Mouse (Mus musculus) ovary, postnatal 10 days (tissue): ENCODE measurements around the gene Shpk.

Experiments
- DNase-seq: peaks from one replicate; pipeline ENCODE4 v3.0.0; 2022; ENCODE audit warnings: low spot score

Shpk gene

DNA sequence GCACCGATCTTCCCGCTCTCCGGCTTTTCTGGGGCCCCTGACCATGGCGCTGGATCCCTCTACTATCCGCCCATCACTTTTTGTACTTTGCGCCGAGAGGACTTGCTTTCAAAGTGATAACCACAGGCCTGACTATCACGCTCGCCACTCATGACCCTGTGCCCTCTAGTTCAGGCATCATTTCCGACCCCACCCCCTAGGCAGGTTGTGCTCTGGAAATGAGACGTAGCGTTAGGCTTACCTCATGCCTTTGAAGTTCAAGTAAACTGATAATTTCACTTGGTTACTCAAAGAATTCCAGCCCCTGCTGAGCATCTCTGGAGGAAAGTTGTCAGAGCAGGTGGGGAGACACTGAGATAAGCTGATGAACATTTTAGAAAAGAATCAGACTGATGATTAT, 619 bp downstream of the Shpk start:
- no peak for DNase-seq

DNA sequence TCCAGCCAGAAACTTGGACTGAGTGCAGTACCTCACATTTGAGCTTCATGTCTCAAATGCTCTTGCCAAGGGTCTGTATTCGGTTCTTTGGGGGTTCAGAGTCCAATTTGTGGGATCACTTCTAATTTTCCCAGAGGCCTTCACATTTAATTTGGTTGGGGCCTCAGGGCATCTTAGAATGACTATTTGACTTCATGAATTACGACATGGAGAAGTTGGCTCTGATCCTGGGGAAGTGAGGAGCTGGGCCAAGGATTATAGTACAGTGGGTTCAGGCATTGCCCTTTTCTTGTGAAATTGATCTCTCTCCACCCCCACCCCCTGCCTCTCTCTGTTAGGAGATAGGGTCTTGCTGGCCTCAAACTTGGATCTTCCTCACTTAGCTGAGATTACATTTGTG, 1.8 kb downstream of the Shpk start:
- no peak for DNase-seq

DNA sequence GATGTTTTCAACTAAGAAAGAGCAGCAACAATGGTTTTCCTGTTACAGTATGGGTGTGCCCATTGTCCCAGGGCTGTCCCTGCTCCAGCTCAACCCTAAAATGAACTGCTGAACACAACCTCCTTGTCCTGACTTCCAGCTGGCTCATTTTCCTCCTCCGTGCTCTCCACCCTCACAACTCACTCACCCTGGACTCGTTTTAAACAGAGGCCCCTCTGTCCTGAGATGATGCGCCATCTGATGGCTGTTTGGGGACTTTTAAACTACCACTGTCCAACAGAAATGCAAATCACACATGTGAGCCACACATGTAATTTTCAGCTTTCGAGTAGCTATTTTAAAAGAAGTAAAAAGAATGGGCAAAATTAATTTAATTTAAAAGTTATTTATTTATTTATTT, 2.3 kb downstream of the Shpk start:
- DNase-seq = no peak

DNA sequence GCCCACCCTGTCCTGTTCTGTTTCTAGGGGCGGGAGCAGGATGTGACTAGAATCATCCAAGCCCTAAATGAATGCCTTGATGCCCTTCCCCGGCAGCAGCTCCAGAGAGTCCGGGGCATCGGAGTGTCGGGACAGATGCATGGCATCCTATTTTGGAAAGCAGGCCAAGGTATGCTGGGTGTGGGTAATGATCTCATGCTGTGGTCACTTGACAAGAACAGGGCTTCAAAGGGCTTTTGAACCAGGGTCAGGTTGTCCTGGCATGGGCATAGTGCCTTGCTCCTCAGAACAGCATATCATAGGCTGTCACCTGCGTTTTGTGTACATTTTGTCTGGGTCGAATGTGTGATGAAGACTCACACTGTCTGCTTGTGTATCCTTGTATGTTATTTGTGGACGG, 4.6 kb downstream of the Shpk start:
- DNase-seq = no peak

DNA sequence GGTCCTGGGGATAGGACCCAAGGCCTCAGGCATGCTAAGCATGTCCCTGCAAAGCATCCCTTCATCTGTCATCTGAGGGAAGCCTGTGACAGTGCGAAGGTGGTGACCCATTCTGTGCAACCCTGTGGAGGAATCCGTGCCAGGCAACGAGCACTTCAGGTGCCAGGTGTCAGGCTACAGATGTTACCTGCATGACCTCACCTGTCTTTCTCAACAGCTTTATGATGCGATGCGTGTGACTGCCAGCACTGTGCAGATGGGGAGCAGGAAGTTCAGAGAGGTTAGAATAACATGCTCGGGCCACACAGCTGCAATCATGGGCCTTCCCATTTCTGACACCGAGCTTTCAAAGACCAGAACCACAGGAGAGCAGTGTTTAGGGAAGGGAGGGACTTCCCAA, 5.9 kb downstream of the Shpk start:
- no peak for DNase-seq

DNA sequence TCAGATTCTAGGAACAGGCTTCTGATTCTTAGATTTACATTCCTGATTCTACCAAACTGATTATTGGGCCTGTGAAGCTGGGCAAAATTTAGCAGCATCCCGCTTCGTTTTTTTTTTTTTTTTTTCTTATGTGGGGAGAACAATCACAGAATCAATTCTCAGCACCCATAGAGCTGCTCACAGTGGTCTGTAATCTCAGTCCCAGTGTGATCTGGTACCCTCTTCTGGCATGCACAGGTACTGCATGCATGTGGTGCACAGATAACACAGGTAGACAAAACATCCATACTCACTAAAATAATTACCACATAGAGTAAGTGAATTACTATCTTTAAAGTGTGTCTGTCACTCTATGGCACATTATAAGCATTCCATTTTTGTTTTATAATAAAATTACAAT, 8.4 kb downstream of the Shpk start:
- no peak for DNase-seq

DNA sequence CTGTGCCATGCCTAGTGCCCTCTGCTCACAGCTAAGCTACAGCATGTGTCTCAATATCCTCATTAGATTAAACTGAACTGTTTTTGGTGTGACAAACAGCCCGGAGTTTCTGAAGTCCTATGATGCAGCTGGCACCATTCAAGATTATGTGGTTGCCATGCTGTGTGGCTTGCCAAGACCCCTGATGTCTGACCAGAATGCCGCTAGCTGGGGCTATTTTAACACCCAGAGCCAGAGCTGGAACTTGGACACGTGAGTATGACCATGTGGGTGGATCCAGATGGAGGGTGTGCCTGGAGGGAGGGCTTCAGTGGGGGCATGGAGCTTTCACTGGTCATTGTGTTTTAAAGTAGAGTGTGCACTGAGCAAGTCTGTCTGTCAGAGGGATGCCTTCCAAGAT, 14.7 kb downstream of the Shpk start:
- no peak for DNase-seq

DNA sequence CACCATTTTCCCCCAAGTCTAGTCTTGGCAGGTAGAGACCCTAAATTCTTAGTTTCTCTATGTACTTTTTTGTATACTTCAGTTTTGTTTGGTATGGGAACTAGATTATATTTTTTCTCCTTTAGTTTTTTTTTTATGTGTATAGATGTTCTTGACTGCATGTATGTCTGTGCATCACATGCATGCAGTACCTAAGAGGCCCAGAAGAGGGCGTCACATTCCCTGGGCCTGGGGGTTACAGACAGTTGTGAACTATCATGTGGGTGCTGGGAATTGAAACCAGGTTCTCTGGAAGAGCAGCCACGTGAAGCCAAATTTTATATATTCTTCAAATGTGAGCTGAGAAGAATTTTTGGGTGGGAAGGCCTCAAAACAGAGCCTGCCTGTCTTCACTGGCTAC, 20.4 kb downstream of the Shpk start:
- DNase-seq = no peak

DNA sequence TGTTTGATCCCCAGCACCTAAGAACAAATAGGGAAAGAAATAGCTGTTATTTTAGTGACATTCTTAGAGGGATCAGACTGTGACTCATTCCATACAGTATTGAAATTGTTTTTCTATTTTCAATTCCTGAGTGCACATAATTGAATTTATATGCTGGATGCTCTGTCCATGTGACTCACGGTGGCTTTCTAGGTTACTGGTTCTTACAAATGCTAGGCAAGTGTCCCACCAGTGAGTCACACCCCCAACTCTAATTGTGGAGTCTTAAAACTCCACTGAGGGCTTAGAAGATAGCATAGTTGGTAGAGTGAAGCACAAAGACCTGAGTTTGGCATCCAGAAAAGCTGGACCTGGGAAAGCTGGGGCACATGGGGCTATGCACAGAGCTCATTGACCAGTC, 21.4 kb downstream of the Shpk start:
- DNase-seq = no peak

DNA sequence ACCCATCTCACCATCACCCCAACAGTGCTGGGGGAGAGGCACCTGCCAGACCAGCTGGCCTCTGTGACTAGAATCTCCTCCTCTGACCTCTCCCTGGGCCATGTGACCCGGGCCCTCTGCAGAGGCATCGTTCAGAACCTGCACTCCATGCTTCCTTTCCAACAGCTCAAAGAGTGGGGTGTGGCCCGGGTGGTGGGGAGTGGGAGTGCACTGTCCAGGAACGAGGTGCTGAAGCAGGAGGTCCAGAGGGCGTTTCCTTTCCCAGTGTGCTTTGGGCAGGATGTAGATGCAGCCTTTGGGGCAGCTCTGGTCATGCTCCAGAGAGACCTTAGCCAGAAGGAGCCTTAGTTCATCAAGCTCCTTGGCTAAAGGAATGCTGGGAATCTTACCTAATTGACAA, 23.6 kb downstream of the Shpk start:
- DNase-seq = no peak

DNA sequence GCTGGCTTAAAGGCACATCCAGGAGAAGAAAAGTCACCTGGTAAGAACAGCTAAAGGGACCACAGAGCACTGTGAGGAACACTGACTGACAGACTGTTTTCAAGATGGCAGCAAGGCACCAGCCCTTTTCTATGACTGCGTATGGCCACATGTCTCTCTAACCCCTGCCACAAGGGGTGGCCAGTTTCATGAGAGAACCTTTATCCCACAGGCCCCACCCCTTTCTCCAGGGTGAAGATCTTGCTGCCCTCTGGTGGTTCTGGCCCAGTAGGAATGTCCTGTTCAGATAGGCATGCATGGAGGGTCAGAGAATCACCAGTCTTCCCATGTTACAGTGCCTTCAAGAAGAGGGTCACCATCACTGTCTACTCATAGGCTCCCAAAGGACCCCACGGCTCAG, 24.7 kb downstream of the Shpk start:
- no peak for DNase-seq

DNA sequence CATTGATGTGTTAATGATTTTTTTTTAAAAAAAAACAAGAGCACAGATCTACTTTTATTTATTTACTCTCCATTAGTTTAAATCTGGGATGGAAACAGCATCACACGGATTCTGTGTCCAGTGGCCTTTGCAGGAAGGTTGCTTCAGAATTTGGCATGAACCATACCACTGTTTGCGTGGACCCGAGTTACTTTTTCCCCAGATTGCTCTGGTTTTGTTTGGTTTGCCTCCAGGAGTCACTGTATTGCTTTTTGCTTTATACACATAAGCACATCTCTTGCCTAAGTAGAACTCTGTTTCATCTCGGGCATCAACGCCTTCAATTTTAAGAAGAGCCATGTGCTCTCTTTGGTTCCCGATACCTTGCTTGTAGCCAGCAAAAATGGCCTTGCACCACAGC, 26.6 kb downstream of the Shpk start:
- DNase-seq = no peak

DNA sequence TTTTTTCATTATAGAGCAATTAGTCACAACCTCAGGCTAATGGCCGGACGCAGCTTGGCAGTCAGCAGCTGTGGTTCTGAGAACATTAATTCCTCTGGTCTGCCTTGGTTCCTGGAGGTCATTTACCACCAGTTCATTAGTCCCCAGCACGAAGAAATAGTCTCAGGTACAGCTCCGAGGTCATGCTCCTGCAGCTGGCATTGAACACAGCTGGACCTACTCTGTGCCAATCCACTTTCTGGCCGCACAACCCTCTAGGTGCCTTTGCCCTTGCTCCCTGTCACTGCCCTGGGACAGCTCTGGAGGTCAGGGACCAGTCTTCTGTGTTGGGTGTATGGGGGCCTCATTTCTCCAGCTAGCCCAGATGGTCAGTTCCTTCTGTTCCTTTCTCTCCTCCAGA, 29.6 kb downstream of the Shpk start:
- DNase-seq = no peak

DNA sequence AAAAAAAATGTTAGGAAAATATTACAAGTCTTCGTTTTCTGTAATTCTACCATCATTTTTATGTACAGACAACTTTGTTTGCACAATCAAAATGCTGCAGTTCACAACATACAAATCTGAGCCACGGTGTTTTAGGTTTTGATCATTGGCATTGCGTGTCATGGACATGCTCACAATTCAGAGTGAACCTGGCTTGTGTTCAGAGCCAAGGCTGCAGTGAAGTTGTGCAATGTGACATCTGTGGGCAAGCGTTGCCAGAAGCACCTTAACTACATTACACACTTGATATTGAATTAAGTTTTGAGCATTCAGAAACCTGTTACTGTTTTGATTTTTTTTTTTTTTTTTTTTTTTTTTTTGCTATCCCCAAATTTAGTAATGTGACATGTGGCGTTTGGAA, 30.8 kb downstream of the Shpk start:
- DNase-seq = no peak

DNA sequence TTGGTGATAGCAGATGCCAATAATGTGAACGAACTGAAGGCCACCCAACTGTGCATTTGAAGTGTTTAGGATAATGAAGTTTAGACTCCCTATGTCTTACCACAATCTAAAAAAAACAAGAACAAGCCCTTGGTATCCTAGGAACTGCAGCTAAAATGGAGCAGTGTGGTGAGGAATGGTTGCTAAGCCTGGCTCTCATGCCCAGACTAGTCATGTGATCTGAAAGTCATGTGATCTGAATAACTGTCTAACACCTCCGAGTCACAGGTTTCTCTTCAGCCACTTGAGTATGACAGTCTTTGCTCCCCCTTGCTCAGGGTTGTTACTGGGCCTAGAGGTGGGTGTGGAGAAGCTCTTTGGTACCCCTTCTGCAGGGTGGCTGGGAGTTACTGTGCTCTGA, 33.3 kb downstream of the Shpk start:
- DNase-seq = no peak

DNA sequence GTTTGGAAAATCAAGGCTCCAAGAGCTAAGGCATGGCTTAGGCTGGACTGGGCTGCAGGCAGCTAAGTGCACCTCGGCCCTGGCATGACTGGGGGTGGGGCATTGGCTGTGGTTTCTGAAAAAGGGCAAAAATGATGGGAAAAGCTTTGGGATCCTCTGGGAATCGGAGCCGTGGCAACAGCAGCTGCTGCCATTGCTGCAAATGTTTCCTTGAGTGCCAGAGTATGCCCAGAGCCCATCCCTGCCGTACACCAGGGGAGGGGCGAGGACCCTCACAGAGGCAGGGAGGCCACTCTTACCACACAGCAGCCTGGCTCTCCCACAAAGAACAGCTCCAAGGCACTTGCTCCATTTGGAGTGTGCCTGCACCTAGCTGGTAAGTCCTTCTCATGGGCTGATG, 34.7 kb downstream of the Shpk start, which contains the start of gene Trpv1:
Gene Trpv1 (plus strand): TSS at position 301 of the 400 bp plus-strand sequence.
- DNase-seq = no peak

DNA sequence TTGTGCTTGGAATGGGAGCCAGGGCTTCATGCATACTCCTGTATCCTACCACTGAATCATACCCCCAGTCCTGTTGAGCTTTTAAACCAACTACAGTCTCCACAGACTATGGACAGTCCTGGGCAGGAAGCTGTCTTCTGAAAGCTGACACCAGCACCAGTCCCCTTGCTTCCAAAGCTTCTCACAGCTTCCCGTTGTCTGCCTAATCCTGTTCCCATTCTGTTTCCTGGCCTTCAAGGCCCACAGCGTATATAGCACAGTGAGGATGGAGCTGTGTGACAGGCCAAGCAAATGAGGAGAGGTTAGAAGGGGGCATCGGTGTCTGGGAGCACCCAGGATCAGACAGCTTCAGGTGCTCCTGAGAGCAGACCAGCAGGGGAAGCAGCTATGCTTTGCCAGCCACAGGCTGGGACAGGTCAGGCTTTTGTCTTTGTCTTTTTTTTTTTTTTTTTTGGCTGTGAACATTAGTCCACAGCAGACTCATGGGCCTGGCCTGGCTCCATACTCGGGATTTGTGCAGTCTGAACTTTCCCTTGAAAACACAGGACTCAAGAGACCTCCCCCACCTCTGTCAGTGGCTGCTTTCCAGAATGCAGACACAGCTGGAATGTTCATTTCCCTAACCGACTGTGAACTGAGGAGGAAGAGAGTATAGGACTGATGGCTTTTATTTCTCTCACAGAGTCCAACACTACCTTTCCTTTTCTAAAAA, 36.9 kb downstream of the Shpk start:
- DNase-seq = peak; percentile 24

DNA sequence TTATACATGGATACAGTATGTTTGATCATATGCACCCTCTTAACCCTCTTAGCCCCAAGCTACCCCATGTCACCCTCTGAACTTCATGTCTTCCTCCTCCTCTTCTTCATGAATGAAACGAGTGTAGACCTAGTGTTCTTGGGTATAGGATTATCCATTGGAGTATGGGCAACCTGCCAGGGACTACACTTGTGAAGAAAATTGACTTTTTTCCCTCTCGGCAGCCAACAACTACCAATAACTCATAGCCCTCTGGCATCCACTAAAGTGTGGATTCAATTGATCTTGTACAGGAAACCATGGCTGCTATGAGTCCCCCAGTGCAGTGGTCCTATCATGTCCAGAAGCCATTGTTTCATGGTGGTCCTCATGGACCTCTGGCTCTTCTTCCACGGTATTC, 37.5 kb downstream of the Shpk start:
- no peak for DNase-seq

DNA sequence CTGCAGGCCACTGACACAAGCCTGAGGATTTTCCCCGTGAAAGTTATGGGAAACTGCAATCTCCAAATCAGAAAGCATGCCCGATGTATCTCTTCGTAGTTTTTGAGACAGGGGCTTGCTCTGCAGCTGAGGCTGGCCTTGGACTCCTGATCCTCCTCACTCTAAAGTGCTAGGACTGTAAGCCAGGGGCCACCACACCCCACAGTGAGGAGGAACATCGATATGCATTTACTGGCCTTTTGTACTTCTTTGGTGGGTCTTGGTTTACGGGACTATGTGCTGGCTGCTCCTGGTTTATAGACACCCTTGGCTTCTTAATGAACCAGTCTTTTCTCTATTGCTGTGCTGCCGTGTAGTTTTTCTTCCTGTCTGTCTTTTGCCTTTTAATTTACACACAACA, 42.9 kb downstream of the Shpk start:
- no peak for DNase-seq

DNA sequence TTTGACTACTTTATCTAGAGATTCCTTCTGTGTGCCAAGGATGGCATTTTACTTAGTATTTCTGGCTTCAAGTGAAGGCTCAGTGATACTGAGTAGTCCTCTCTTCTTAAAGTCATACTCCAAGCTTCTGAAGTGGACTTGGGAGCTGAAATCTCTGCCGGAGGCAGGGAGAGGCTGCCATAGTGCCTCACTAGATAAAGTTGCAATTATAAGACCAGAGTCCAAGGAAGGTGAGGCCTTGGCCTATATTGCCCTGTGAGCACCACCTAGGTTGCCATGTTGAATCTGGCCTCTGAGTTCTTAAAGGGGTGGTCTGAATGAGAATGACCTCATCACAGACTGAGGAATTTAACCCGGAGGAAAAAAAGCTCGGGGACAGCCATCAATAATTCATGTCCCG, 43.5 kb downstream of the Shpk start:
- no peak for DNase-seq

DNA sequence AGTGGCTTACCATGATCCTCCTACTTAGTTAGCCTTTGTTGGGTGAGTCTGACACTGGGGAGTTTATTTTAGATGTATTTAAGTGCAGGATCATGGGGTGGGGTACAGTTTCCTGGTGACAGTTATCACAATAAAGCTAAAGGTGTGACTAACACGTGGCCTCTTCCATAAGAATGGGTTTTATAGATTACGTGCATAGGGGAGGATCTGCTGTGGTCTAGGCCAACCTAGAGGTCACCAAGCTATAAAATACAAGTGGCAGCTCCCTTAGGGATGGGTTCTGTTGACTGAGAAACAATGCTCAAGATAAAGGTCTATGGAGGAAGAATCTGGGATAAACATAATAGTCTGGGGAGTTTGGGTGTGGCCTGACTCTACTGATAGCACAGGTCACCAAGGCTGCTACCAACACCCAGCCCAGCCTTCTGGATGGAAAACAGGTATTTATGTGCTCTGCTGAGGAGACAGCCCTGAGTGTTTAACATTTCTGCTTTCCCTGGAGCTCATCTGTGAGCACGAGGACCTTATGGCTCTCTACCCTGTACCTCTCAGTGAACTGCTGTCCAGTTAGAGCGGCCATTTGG, 58.2 kb downstream of the Shpk start:
- no peak for DNase-seq

DNA sequence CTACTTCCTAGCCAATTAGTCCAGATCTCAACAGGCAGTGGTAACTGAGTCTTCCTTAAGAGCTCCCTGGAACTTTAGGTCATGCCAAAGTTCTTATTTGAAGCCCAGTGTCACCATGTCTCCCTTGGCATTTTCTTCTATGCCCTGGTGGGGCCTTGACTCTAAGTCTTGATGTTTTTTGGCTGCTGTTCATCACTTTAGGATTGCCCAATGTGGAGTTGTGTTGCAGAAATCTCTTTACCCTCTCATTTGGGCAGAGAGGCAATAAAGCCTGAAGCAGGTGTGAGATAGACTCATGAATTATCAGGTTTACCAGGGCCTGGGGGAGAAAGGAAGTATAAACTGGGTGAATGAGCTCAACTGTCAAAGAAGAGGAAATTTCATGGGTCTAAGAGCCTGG, 59.4 kb downstream of the Shpk start:
- DNase-seq = no peak

DNA sequence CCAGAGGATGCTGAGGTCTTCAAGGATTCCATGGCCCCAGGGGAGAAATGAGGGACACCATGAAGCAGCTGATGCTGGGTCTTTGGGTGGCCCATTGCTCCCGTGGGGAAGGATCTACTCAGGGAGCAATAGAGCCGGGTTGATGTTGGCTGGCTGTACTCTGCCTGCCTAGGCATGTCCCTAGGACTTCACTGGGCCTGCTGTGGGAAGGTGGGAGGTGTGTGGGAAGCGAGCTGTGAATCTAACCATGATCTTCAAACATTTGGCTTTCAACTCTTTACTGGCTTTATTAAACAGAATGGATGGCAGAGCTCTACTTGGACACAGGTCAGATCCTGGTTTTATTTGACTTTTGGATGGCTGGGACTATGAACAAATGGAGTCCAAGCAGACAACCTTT, 61.2 kb downstream of the Shpk start:
- no peak for DNase-seq

DNA sequence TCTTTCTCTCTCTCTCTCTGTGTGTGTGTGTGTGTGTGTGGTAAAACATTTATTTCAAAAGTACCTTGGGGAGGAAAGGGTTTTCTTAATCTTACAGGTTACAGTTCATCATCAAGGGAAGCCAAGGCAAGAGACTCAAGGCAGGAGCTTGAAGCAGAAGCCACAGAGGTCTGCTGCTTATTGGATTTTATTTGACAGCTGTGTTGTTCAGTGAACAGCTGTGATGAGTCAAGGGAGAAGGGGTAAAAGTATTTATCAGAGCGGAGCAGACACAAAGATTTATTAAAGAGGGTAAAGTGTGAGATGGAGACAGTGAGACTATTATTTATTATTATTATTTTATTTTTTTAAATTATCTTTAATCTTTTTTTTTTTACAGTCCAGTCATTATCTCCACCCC, 62.1 kb downstream of the Shpk start:
- no peak for DNase-seq
